Mouse (Mus musculus) mesoderm, embryonic 11.5 days (tissue): Measurements from ENCODE around the gene Gys1.
"Not testable (repeated sequence)": the region's sequence is repeated elsewhere in the genome, so short reads cannot be mapped to it uniquely, and the experiment has no call there.

Experiments
- DNase-seq: peaks from one replicate; pipeline ENCODE4 v3.0.0-alpha.2; 2012; ENCODE audit warnings: low read depth, low spot score

The Gys1 gene

GRCm38 (mm10) chr7:45480310-45480709, 45.7 kb downstream of the Gys1 start:
- not testable (repeated sequence) for DNase-seq

GRCm38 (mm10) chr7:45481374-45481927, 46.8 kb downstream of the Gys1 start, which contains the start of gene Tulp2:
Gene Tulp2 (plus strand): TSS chr7:45481877.
- peak; percentile 43 for DNase-seq

DNA sequence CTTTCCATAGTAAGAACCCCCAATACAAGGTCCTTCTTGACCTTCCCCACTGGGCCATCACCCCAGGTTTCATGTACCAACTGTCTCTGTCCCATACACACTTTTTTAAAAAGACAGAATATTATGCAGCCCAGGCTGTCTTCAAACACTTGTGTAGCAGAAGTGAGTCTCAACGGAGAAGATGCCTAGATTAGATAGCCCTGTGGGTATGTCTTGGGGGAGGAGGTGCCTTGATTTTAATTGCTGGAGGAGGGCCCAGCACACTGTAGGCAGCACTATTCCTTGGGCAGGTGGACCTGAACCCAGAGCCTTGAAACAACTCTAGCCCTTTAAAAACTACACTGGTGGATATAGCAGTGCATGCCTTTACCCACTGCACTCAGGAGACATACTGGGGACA, 47.5 kb downstream of the Gys1 start:
- no peak for DNase-seq

DNA sequence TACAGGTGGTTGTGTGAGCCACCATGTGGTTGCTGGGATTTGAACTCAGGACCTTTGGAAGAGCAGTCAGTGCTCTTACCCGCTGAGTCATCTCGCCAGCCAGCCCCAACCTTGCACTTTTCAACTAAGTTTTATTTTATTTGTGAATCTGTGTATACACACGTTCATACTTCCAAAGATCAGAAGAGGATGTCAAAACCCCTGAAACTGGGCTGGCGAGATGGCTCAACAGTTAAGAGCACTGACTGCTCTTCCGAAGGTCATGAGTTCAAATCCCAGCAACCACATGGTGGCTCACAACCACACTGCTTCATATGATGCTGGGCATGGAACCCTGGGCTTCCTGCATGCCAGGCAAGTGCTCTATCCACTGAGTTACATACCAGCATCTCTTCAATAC, 50.3 kb downstream of the Gys1 start:
- not testable (repeated sequence) for DNase-seq

DNA sequence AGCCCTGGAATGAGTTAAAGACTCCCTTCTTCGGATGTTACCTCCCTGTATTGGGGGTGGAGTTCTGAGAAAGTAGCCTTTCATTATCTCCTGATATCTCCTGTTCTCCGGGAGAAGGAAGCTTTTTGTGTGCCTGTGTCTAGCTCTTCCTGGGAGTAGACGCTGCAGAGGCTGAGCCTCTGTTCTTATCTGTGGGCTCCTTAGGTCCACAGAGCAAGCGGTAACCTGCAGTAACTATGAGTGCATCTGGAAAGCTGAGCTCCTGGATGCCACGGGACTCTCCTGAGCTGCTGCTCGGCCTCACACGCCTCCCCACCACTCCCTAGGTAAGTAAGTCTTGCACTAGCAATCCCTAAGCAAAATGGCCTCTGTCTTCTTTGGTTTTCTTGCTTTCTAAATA, 51.5 kb downstream of the Gys1 start:
- DNase-seq = no peak

DNA sequence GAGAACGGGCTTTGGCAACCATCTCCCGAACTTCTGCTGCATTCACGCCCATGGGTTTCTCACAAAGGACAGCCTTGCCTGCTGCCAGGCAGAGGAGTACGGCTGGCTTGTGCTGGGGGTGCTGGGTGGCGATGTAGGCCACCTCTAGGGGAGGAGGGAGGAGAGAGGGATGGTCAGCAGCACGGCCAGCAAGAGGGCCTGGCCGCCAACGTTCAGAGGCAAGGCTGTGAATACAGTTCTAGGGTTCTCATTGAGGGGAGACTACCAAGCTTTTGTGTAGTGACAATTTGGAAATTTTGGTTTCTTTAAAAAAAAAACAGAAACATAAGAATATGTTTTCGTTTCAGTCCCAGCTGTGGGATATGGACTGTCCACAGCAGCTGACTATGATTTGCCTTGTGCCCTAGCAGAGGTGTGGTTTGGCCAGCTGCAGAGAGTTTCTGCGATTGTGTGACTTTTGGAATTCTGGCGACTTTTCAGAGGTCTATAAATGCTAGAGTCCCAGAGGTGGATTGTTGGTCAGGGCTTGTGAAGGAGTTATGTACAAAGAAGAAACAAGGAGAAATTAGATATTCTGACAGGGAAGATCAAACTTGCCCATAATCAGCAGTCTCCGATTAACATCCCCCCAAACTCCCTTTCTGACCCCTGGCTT, 52.2 kb downstream of the Gys1 start, which contains the start of gene Gm45808:
Gene Gm45808, minus strand, starts transcription at position 51 of the 655 bp plus-strand sequence.
- DNase-seq = no peak

DNA sequence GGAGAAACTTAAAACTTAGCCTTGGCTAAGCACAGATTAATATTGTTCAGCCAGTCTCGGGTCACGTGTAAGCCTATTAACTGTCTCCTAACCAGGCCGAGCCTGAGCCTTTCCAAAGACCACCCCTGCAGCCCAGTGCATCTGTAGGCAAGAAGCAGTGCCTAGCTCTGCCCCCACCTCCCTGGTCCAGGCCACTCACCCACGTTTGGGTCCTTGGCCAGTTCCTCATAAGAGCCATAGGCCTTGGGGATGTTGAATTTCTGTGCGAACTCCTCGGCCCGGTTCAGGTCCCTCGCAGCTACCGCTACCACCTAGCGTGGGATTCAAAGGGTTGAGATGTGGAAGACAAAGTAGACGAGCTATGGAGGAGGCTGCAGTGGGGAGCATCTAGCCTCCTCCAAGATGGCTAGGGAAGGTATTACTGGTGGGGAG, 53.2 kb downstream of the Gys1 start:
- DNase-seq = no peak

DNA sequence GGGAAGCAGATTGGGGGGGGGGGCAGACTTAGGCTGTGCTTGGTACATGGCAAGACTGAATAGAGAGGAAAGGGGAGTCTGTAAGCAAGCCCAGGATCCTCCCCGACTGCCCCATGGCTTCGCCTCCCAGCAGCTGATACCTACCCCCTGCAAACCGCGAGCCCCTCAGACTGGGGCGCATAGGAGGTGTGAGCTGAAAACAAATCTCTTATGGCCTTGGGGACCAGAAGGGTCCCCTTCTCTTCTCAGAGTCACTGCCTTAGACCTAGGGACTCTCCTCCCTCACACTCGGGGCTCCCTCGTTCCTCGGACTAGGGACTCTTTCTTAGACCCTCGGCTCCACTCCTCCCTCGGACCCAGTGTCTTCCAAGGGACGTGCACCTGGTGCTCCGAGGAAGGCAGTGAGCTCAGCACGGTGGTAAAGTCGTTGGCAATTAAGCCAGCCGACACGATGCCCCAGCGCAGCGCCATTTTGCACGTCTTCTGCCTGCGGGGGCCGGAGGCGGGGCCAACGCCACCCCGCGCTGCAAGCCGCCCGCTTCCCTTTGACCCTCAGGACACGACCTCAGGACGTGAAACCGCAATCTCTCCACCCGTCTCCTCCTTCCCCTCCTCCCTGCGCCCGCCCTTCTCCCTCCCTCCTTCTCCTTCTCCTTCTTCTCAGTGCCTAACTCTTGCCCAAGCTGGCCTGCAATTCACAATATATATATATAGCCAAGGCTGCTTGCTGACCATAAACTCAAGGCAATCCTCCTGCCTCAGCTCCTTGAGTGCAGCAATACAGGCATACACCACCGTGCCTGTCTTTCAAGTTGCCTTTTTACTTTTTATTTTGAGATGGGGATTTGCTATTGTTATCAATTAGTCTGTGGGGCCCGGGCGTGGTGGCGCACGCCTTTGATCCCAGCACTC, 53.9 kb downstream of the Gys1 start, which contains the start of gene Dhdh:
Gene Dhdh, minus strand, starts transcription at position 513 of the 912 bp plus-strand sequence.
- DNase-seq = peak; percentile 56

DNA sequence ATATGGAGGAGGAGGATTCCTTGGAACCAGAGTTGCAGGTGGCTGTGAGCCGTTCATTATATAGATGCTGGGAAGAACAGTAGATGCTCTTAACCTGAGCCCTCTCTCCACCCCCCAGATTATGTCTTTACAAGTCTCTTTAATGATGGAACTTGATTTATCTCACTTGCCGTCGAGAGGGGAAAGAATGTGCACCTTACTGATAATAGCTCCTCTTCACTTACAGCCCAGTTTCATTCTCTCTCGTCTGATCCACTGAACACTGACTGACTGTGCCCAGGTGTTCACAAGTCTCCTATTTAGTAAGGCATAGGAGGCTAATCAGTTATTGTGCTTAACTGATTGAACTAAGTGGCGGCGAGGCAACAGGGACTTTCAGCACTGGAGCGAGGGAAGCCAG, 54.9 kb downstream of the Gys1 start:
- no peak for DNase-seq

DNA sequence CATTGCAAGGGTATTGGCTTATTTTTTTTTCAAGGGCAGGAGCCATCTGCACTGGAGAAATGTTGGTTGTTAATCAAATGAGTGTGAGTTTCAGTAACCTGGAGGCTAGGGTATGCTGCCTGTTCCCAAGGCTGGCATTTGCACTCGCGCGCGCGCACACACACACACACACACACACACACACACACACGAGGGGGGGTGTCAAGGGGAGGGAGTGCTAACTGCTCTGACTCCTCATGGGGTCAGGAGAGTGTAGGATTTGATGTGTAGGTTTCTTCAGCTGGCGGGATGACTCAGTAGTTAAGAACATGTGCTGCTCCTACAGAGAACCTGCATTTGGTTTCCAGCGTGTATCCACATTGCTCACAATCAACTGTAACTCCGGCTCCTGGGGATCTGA, 56.2 kb downstream of the Gys1 start:
- peak; percentile 40 for DNase-seq

DNA sequence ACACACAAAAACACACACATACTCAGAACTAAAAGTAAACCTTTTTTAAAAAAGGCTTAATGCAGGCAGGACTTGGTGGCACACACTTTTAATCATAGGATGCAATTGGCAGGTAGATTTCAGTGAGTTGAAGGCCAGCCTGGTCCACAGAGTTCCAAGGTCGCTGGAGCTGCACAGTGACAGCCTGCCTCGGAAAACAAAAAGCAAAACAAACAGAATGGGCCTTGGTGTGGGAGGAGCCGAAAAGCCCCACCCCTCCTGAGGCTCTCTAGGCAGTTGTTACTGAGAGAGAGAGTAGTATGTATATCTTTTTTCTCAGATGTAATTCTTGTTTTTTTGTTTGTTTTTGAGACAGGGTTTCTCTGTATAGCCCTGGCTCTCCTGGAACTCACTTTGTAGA, 56.6 kb downstream of the Gys1 start:
- DNase-seq = no peak

DNA sequence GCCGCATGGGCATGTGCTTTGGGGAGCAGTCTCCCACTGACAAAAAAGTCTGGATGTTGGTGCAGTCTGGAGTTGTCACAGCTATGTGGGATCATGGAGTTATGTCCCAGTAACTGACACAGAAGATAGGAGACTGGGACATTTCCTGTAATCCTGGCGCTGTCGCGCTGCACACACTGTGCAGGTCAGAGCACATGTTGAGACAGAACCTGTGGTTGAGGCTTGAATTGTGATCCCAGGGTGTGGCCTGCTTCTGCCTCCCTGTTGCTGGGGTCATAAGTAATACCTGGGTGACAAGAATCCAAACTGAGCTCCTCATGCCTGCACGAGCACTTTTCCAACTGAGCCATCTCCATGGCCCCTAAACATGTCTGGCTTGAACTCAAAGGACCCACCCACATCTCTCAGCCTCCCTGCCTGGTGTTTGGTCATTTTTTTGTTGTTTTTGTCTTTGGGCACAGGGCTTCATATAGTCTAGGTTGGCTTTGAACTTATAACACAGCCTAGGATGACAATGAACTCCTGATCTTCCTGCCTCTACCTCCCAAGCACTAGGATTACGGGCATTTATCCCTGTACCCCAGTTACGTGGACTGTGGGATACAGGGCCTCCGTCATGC, 57.7 kb downstream of the Gys1 start:
- DNase-seq = no peak

GRCm38 (mm10) chr7:45492951-45493350, 58.3 kb downstream of the Gys1 start:
- DNase-seq = no peak

DNA sequence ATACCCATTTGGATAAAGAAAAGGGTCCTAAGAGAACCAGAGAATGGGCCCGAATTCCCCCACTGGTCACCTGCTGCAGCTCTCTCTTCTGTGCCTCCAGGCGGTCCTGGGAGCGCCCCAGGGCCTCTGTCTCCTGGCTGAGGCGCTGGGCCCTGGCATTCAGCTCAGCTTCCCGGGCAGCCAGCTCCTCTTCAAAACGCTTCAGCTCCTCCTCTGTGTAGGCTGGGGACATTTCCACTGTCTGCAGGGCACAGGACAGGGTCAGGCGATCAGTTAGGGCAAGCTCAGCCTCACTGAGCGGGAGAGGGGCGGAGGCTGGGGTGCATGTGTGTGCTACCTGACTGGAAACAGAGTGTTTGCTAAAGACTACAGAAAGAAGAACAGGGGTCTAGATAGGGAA, 59.9 kb downstream of the Gys1 start:
- DNase-seq = no peak

GRCm38 (mm10) chr7:45498427-45498826, 63.8 kb downstream of the Gys1 start:
- DNase-seq = no peak
